Comparison of ENCODE assay signal across 27 mouse cellular contexts in the genomic region with DNA sequence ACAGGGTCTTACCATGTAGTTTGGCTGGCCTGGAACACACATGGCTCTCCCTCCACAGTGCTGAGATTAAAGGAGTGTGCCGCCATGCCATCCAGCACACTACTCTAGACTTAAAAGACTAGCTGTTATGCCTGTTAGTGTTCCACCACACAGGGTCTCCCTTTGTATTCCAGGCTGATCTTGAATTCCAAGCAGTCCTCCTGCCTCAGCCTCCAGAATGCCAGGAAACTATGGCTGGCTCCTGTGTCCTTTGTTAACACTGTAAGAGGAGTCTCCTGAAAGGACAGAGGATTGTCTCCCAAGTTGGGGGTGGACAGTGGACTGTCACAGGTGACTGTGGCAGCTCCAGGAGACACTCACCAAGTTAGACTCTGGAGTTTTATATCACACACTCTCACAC. TPM values are rescaled to one million over a fixed set of nuclear protein-coding genes. Genes with fewer than 3 reads are reported as not detected.
DNase-seq lines count a peak whose midpoint lies in the region; ATAC-seq and TF ChIP-seq lines count a peak whose summit lies in the region.
"Had no signal": no experiment of that assay in that cellular context is flagged by ENCODE, and none has a peak within 500 bp of the region (broad histone marks: within the 10 kb centered on the region; RNA-seq: fewer than 3 reads in every experiment).

No protein-coding gene starts in this region.

- H3K4me1 ChIP-seq in kidney, adult 2 months (ENCODE audit: control insufficient read depth, insufficient read depth, low read length), result peaks cover 21% of the 10 kb centered on the region
- no peaks in the 10 kb centered on the region for H3K4me1 ChIP-seq in liver, postnatal 0 days (ENCODE audit: insufficient read depth)
- H3K4me1 ChIP-seq in liver, embryonic 11.5 days (replicated peaks; ENCODE audit: control insufficient read depth, insufficient read depth, low read length), result peaks cover 4% of the 10 kb centered on the region; the same call in 1 of the 2 replicates
- peaks cover 20% of the 10 kb centered on the region for H3K4me1 ChIP-seq in brown adipose tissue, adult 24 weeks (ENCODE audit: control insufficient read depth, insufficient read depth, insufficient read length, low read length)
- peaks cover 16% of the 10 kb centered on the region for H3K4me1 ChIP-seq in stomach, embryonic 15.5 days
- H3K4me1 ChIP-seq: hindbrain, embryonic 15.5 days; neural tube, embryonic 13.5 days had no signal

- TF ChIP-seq POLR2A in kidney, adult 2 months (IDR thresholded peaks at IDR 0.05; ENCODE audit: low read depth, low read length), result no peak

- ATAC-seq in liver, postnatal 0 days, result no peak
- ATAC-seq in liver, embryonic 11.5 days (replicated peaks; ENCODE audit: low FRiP score), result no peak
- ATAC-seq in stomach, embryonic 15.5 days (ENCODE audit: insufficient read depth, low FRiP score, low read depth), result no peak
- ATAC-seq: forebrain, postnatal 0 days had no signal

- H3K27ac ChIP-seq in kidney, adult 2 months (ENCODE audit: insufficient read depth, low read depth, low read length), result peak overlapping the region; percentile 25; the same call in 1 of the 2 replicates
- H3K27ac ChIP-seq in liver, postnatal 0 days (ENCODE audit: low read depth), result peak overlapping the region; percentile 11; the same call in 1 of the 2 replicates
- H3K27ac ChIP-seq in liver, embryonic 11.5 days (ENCODE audit: low read depth, low read length), result no peak overlapping the region
- H3K27ac ChIP-seq in brown adipose tissue, adult 24 weeks (replicated peaks; ENCODE audit: low read depth, low read length), result peak overlapping the region; percentile 73
- peak overlapping the region; percentile 78 for H3K27ac ChIP-seq in stomach, embryonic 15.5 days
- H3K27ac ChIP-seq: forebrain, embryonic 10.5 days; heart, adult 2 months; hindbrain, embryonic 15.5 days; liver, embryonic 14.5 days; neural tube, embryonic 13.5 days had no signal

- no peaks in the 10 kb centered on the region for H3K36me3 ChIP-seq in kidney, adult 2 months (ENCODE audit: control insufficient read depth, insufficient read depth, low read length)
- H3K36me3 ChIP-seq in liver, postnatal 0 days (replicated peaks; ENCODE audit: insufficient read depth, low read length), result peaks cover 22% of the 10 kb centered on the region
- H3K36me3 ChIP-seq in liver, embryonic 11.5 days (ENCODE audit: control insufficient read depth, insufficient read depth, low read length), result peaks cover 22% of the 10 kb centered on the region
- H3K36me3 ChIP-seq in stomach, embryonic 15.5 days, result peaks cover 15% of the 10 kb centered on the region

- no peak overlapping the region for H3K9ac ChIP-seq in liver, postnatal 0 days (replicated peaks)
- H3K9ac ChIP-seq in liver, embryonic 11.5 days (ENCODE audit: low read depth, low read length), result no peak overlapping the region
- no peak overlapping the region for H3K9ac ChIP-seq in stomach, embryonic 15.5 days
- H3K9ac ChIP-seq: forebrain, postnatal 0 days; heart, embryonic 15.5 days; hindbrain, embryonic 15.5 days; liver, embryonic 14.5 days; neural tube, embryonic 13.5 days had no signal

- no peaks in the 10 kb centered on the region for H3K9me3 ChIP-seq in liver, postnatal 0 days (ENCODE audit: low read length)
- no peaks in the 10 kb centered on the region for H3K9me3 ChIP-seq in liver, embryonic 11.5 days (ENCODE audit: control insufficient read depth, low read length)
- no peaks in the 10 kb centered on the region for H3K9me3 ChIP-seq in stomach, embryonic 15.5 days
- H3K9me3 ChIP-seq: forebrain, embryonic 10.5 days; heart, embryonic 15.5 days; hindbrain, embryonic 15.5 days; megakaryocyte, embryonic 14.5 days; neural tube, embryonic 13.5 days had no signal

- TF ChIP-seq CTCF in kidney, adult 2 months (conservative IDR thresholded peaks at IDR 0.05; ENCODE audit: insufficient read depth, insufficient read length, low read depth, low read length), result no peak
- TF ChIP-seq CTCF in liver, postnatal 0 days (IDR thresholded peaks at IDR 0.05; ENCODE audit: low read depth), result no peak

- DNase-seq in kidney, adult 2 months, result no peak
- DNase-seq in kidney, adult 9 months, result no peak
- no peak for DNase-seq in liver, postnatal 0 days
- no peak for DNase-seq in liver, embryonic 11.5 days (ENCODE audit: low spot score)
- DNase-seq in frontal cortex, postnatal 36 days (ENCODE audit: low spot score in 2 of 2), result no peak
- no peak for DNase-seq in left cerebral cortex, postnatal 36 days (ENCODE audit: low spot score in 2 of 2)
- DNase-seq: adrenal gland, adult 8-10 months; cerebellum, adult 11 months; cerebellum, postnatal 14 days; embryo, embryonic 11 days; forebrain, postnatal 0 days; heart, adult 2 months; heart, postnatal 4 days; left cerebral cortex, postnatal 4 days; lung, postnatal 14 days; midbrain, embryonic 14.5 days; spleen, adult 18-20 months; thymus, postnatal 14 days had no signal

- no peaks in the 10 kb centered on the region for H3K27me3 ChIP-seq in kidney, adult 2 months (replicated peaks; ENCODE audit: control insufficient read depth, insufficient read depth, low read length)
- no peaks in the 10 kb centered on the region for H3K27me3 ChIP-seq in liver, postnatal 0 days (ENCODE audit: insufficient read depth, low read length)
- no peaks in the 10 kb centered on the region for H3K27me3 ChIP-seq in liver, embryonic 11.5 days (replicated peaks; ENCODE audit: control insufficient read depth, insufficient read depth, low read length)
- H3K27me3 ChIP-seq in stomach, embryonic 15.5 days (replicated peaks), result no peaks in the 10 kb centered on the region
- H3K27me3 ChIP-seq: CH12.LX; heart, embryonic 15.5 days; hindbrain, embryonic 15.5 days; megakaryocyte, embryonic 14.5 days; neural tube, embryonic 13.5 days had no signal

- no peak overlapping the region for H3K4me3 ChIP-seq in kidney, adult 2 months (ENCODE audit: insufficient read depth, low read depth, low read length)
- no peak overlapping the region for H3K4me3 ChIP-seq in liver, postnatal 0 days (ENCODE audit: low read depth, low read length)
- H3K4me3 ChIP-seq in liver, embryonic 11.5 days (ENCODE audit: low read depth, low read length), result no peak overlapping the region
- no peak overlapping the region for H3K4me3 ChIP-seq in brown adipose tissue, adult 24 weeks (ENCODE audit: insufficient read depth, low read depth, low read length)
- no peak overlapping the region for H3K4me3 ChIP-seq in stomach, embryonic 15.5 days (replicated peaks)
- H3K4me3 ChIP-seq: forebrain, embryonic 10.5 days; heart, adult 2 months; heart, embryonic 15.5 days; hindbrain, embryonic 15.5 days; megakaryocyte, embryonic 14.5 days; neural tube, embryonic 13.5 days had no signal

- intact Hi-C loops in left cerebral cortex, postnatal 36 days (cut with DNase I), result no loop called here

- WGBS in kidney, adult 2 months, result 96% methylated on average over 1 of the region's 1 CpGs
- WGBS in liver, postnatal 0 days (ENCODE audit: insufficient replicate concordance), result 85% methylated on average over 1 of the region's 1 CpGs
- 96% methylated on average over 1 of the region's 1 CpGs for WGBS in liver, embryonic 11.5 days
- 100% methylated on average over 1 of the region's 1 CpGs for WGBS in stomach, embryonic 15.5 days

- no peak overlapping the region for H3K4me2 ChIP-seq in liver, postnatal 0 days (ENCODE audit: low read depth, low read length)
- no peak overlapping the region for H3K4me2 ChIP-seq in liver, embryonic 11.5 days
- H3K4me2 ChIP-seq in stomach, embryonic 15.5 days, result no peak overlapping the region
- H3K4me2 ChIP-seq: heart, embryonic 15.5 days; hindbrain, embryonic 15.5 days; neural tube, embryonic 13.5 days had no signal

- no peak for TF ChIP-seq EP300 in liver, postnatal 0 days (IDR thresholded peaks at IDR 0.05; ENCODE audit: low read depth)

RNA-seq across cellular contexts. Expression of a gene that starts 7.1 kb away (rescaled TPM):
- 340 and 367 TPM in 2 replicates for polyA plus RNA-seq in kidney, adult 2 months (2012; rRNA removed)
- 76.3 and 81.2 TPM in 2 replicates for polyA plus RNA-seq in liver, postnatal 0 days (2015; fragmentation: Nextera tagmentation; extraction: Ambion mirVana)
- 191 and 209 TPM in 2 replicates for polyA plus RNA-seq in liver, embryonic 11.5 days (2014; fragmentation: Nextera tagmentation; extraction: Ambion mirVana)
- 122 and 135 TPM in 2 replicates for polyA plus RNA-seq in brown adipose tissue, adult 24 weeks (2012; ENCODE audit: insufficient read depth, insufficient read length, missing spikeins)
- polyA plus RNA-seq in stomach, embryonic 15.5 days (2015; fragmentation: Nextera tagmentation; extraction: Ambion mirVana), result 319 and 341 TPM in 2 replicates
- total RNA-seq in left cerebral cortex, postnatal 36 days (2021), result 100 to 1,000 TPM; 180 to 203 TPM

RNA-seq across cellular contexts. Expression of a gene that starts 12.4 kb away (rescaled TPM):
- 321 and 343 TPM in 2 replicates for polyA plus RNA-seq in kidney, adult 2 months (2012; rRNA removed)
- polyA plus RNA-seq in liver, postnatal 0 days (2015; fragmentation: Nextera tagmentation; extraction: Ambion mirVana), result 162 and 166 TPM in 2 replicates
- 421 and 425 TPM in 2 replicates for polyA plus RNA-seq in liver, embryonic 11.5 days (2014; fragmentation: Nextera tagmentation; extraction: Ambion mirVana)
- 165 and 216 TPM in 2 replicates for polyA plus RNA-seq in brown adipose tissue, adult 24 weeks (2012; ENCODE audit: insufficient read depth, insufficient read length, missing spikeins)
- polyA plus RNA-seq in stomach, embryonic 15.5 days (2015; fragmentation: Nextera tagmentation; extraction: Ambion mirVana), result 370 and 373 TPM in 2 replicates
- total RNA-seq in left cerebral cortex, postnatal 36 days (2021), result 100 to 1,000 TPM; 169 to 194 TPM

RNA-seq across cellular contexts. Expression of a gene that starts 12.6 kb away (rescaled TPM):
- 2.3 and 6.2 TPM in 2 replicates for polyA plus RNA-seq in kidney, adult 2 months (2012; rRNA removed)
- 11.9 and 16.5 TPM in 2 replicates for polyA plus RNA-seq in liver, postnatal 0 days (2015; fragmentation: Nextera tagmentation; extraction: Ambion mirVana)
- polyA plus RNA-seq in liver, embryonic 11.5 days (2014; fragmentation: Nextera tagmentation; extraction: Ambion mirVana), result 50.7 and 53.2 TPM in 2 replicates
- 0.63 and 1.4 TPM in 2 replicates for polyA plus RNA-seq in brown adipose tissue, adult 24 weeks (2012; ENCODE audit: insufficient read depth, insufficient read length, missing spikeins)
- 7.8 and 9.3 TPM in 2 replicates for polyA plus RNA-seq in stomach, embryonic 15.5 days (2015; fragmentation: Nextera tagmentation; extraction: Ambion mirVana)
- total RNA-seq in left cerebral cortex, postnatal 36 days (2021), result 1 to 10 TPM; 1.6 to 1.9 TPM
